Mouse (Mus musculus) layer of hippocampus, postnatal 36 days (tissue): ENCODE measurements at regions not wholly inside any gene's neighbourhood (a gene's known extent, or its start where the extent isn't known, plus 50 kb on each side); places are given as distances from the start of the nearest gene placed in this dataset.

ENCODE experiments used
- DNase-seq, 2 experiments: peaks; one replicate each; pipeline ENCODE4 v3.0.0; 2022

DNA sequence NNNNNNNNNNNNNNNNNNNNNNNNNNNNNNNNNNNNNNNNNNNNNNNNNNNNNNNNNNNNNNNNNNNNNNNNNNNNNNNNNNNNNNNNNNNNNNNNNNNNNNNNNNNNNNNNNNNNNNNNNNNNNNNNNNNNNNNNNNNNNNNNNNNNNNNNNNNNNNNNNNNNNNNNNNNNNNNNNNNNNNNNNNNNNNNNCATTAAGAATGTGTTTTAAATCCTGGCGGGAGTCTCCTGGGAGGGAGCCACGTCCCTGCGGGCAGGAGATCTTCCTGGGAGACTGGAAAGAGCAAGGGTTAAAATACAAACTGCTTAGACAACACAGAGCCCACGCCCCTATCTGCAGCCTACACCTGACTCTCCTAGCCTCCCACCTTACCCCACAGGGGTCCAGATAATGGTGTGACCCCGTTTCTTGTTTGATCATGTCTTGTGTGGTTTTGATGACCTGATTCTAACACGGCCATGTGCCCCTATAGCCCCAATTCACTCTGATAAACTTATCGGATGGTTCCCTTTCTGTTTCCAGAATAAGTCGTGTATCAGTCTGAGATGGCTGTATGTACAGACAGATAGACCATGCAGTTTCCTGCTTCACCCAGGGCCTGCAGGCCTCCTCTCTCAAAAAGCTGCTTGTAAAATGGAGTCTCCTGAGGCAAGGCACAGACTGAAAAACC, 160.8 kb downstream of the Rpl14 start:
- no peak for DNase-seq

DNA sequence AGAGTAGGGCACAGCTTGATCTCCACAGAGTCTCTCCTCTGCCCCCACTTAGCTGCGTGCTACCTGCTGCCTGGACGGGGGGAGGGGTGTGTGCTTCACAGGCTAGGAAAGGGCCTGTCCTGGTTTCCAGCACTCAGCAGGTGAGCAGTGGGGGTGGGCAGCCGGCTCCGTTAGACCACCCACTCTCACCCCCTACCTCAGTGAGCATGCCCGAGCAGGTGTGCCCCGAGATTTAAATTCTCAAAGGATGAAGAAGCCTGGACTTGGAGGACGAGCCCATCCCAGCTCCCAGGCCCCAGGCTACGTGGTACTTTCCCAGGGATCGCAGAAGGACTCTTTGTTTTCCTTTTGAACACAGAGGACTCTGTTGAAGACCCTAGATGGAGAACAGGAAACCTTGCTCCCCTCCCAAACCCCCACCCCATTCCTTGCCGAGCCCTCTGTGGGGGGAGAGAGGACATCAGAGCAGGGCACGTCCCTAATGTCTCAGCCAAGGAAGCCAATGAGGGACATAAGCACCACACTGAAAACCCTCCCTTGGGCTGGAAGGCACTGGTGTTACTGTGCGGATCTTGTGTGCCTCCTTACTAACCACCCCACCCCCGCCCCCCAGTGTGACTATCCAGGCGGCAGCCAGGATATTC, 161.5 kb downstream of the Rpl14 start:
- DNase-seq: no peak

DNA sequence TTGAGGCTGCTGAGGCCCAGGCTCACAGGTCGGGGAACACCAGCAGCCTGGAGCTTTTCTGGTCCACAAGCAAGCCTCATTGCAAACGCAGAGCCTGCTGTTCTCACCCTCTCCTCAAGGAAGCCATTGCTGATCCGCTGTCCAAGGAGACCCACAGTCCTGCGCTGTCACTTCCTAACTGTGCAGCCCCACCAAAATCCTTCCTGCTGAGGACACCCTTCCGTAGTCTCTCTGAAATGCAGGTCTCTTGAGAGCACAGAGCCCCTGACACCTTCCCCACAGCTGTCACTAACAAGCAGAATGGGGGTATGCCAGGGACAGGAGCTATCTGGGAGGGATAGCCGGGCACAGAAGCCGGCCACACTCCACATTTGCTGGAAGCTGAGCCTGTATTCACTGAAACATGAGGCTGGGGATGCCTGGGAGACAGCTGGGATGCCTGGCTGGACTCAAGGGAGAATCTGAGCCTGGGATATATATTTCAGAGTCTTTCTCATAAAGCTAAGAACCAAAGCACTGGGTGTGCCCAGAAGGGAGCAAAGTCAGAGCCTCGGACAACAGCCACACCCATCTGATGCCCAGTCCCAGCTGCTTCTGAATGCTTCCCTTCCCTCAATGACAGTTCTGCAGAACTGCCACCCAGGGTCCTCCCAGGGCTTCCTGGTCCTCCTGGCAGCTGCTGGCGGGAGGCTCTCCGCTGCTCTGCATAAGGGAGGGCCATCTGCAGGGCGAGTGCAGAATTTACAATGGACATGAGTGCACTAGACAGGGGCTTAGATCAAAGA, 162.6 kb downstream of the Rpl14 start:
- no peak for DNase-seq

DNA sequence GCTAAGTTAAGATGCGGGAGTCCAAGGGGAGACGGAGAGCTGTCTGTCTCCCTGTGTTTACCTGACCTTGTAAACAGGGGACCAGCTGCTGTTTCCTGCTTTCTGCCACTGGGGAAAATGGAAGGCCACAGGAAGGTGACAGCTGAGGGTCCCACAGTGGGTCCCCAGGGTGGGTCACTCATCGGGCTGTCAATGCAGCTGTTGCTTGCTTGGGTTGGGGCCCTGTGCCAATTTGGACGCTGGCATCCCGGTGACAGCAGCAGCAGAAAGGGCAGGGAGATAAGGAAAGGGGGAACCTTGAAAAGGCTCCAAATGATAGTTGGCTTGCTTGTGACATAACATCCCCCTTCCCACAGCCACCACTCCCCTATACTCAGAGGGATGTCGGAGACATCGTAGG, 164.0 kb downstream of the Rpl14 start:
- DNase-seq: no peak

DNA sequence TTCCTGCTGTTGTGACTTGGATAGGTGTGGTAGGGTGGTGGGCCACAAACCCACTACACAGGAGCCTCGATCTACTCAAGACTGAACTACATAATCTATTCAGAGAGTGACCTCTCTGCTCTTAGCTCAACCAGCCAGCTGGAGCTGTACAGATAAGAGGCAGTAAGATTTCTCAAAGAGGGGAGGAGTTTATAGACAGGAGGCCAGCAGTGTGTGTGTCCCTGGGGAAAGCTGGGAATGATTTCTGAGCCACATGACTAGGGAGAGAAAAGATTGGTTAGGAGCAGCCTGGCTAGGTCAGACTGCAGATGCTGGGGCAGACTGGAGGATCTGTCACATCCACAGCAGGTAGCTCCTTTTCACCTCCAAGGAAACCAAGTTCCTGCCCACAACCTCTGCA, 166.7 kb downstream of the Rpl14 start:
- DNase-seq: no peak

DNA sequence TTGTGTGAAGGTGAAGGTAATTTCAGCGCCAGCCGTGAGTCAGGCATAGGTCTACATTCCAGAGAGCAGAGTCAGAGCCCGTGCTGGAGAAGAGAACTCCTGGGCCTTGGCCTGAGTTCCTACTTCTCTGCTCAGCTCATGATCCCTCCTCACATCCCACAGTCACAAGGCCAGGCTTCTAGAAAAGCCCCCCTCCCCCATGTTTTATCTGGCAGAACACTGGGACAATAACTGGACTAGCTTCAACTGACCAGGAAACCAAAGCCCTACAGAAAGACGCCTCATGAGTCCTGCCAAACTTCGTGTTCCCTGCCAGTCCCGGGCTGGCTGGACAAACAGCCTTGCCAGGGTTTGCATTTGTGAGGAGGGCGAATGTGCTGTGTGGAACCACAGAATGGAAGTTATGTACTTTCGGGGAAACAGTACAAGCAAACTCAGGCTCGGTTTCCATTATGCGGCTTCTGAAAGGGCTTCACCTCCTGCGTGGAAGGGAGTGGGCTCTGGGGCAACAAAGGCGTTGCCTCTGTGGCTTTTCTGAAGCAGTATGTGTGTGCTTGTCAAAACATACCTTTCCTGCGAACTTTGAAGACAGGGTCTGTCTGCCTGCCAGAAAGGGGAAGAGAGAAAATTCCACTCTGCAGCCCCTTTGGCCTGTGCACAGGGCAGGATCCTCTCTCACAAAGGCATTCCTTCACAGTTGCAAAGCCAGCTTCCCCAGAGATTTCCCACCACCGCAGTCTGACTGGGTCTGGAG, 168.1 kb downstream of the Rpl14 start:
- DNase-seq: peak; percentile 28 to 39

DNA sequence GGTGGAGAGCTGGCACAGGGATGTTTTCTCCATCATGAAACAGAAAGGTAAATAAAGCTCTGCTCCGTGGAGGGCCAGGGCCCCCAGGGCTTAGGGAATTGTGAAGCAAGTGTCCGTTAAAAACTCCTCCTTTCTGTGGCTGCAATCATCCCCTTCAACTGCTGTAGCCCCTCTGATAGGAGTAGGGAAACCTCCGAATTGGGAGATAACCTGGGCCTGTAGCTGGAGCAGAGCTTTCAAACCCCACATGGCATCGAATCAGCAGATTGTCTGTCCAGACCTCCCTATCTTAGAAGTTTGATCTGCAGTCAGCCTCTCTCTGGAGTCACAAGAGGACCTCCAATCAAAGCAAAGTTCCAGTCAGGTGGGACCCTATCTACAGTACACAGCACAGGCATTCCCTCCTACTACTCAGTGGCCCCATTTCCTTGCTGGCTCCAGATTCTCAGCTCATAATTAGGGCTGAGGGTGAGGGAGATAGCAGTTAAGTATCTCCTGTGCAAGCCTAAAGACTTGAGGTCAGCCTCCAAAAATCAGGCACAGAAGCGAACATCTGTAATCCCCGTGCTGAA, 168.8 kb downstream of the Rpl14 start:
- DNase-seq: no peak

DNA sequence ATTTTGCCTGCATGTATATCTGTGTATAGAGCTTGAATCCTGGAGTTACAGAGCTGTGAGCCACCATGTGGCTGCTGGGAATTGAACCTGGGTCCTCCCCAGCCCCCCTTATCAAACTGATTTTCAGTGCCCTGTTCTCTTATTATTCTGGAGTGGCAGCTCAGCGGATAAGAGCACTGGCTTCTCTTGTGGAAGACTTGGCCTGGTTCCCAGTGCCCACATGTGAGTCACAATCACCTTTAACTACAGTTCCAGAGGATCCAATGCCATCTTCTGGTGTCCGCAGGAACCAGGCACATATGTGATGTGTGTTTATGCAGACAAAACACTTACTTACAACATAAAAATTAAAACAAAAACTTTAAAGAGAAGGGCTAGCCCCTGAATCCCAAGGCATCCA, 170.3 kb downstream of the Rpl14 start:
- DNase-seq: no peak

DNA sequence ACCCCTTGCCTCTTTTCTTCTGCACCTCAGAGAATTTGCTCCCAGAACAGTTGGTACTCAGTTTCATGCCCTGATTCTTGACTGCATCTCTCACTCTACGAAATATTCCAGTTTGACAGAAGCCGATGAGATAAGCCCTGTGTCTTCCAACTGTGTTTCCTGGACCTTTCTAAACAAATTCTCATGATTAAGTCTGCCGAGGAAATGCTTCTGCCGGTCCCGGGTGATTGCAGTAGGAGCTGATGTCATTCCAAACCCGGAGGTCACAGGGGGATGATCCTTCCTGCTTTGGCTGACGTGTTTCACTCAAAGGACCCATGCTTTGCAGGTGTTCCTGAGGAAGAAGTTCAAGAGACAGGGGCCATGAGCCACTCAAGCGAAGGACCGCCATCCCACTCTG, 172.2 kb downstream of the Rpl14 start:
- no peak for DNase-seq

DNA sequence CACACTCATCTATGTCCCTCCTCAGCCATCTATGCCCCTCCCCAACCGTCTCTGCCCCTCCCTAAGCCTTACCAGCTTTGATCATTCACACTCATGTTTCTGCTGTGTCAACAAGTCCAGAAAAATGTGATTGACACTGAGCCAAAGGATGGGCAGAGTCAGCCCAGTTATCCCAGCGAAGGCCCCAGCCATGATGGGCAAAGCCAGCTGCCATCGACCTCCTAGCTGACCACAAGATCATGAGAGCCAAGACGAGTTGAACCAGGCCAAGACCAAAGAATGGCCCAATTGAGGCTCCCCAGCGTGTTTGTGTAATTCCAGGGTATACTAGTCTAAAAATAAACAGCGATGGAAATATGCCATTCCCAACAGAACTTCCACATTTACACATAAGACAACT, 174.4 kb downstream of the Rpl14 start:
- DNase-seq: no peak

DNA sequence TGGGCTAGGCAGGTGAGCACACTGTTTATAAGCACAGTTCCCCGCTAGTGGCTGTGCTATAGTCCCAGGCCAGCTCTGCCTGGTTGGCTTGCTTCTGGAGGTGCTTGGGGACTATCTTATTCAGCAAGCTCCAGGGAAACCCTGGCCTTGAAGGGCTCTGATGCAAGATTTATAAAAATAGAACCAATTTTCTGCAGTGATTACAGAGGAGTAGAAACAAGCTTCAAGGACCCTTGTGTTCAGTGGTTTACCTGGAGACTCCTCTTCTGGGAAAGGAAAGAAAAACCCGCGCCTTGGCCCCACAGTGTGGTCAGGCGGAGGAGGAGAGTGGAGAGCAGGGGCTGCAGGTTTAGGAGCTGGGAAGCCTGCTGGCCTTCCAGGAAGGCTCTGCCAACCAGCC, 178.2 kb upstream of the Ctnnb1 start:
- no peak for DNase-seq

DNA sequence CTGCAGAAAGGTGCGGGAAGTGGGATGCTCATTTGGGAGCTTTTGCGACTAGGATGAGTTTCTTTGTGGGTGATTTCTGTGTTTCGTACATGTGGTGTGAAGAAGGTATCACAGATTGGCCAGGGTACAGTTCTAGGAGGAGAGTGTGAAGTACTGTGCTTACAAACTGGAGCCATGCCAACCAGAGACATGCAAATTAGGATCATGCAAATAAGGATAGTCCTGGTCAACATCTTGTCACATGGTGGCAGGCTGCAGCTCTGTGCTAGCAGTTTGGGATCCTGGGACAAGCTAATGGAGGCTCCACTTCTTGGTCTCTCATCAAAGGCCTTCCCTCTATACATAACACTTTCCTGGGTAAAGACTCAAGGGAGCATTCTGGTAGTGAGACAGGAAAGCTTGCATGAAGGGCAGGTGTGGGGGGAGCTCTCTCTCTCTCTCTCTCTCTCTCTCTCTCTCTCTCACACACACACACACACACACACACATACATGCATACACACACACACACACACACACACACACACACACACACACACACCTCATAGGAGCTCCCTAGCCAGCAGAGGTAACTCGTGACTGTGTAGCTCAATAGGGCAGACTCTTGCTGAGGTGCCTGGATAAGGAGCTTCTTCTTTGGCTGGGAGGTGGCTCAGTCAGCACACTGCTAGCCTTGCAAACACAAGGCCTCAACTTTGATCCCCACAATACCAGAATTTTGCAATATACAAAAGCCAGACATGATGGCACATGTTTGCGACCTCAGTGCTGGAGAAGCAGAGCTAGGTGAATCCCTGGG, 177.1 kb upstream of the Ctnnb1 start:
- no peak for DNase-seq

DNA sequence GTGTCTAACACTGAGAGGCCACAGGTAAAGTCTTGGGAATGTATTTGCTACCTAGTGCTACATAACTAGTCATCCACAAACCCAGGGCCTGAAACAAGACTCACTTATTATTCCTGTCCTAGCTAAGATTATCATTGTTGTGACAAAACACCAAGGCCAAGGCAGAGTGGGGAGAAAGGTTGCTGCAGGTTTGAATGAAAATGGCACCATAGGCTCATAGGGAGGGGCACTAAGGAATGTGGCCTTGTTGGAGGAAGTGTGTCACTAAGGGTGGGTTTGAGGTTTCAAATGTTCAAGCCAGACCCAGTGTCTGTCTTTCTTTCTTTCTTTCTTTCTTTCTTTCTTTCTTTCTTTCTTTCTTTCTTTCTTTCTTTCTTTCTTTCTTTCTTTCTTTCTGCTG, 174.9 kb upstream of the Ctnnb1 start:
- DNase-seq: no peak

DNA sequence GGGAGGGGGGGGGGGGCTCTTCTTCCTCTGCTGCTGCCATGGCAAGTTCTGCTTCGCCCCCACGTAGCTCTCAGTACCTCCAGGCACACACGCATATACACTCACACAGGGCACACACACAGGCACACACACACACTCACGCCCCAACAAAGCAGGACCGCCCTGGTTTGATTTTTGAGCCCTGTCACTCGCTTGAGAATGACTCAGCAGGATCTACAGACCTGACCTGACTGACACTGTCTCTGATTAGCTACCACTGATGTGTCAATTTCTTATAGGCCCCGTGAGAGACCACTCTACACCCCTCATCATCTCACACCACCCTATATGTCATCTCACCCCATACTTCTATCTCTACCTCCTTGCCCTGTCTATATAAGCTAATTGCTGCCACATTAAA, 173.5 kb upstream of the Ctnnb1 start:
- DNase-seq: no peak

DNA sequence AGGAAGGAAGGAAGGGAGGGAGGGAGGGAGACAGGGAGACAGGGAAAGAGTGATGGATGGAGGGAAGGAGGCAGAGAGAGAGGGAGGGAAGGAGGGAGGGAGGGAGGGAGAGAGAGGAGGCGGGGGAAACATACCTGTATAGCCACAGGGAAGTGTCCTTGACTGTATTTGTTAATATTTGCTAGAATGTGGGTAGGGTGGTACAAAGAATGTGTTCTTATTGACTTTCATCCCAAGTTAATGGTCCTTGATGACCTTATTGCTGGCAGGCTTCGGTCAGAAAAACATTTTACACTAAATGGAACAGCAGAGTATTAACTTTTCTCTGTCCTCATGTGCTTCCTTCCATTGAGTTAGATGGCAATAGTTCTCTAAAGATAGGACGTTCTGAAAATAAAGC, 171.0 kb upstream of the Ctnnb1 start:
- DNase-seq: no peak

DNA sequence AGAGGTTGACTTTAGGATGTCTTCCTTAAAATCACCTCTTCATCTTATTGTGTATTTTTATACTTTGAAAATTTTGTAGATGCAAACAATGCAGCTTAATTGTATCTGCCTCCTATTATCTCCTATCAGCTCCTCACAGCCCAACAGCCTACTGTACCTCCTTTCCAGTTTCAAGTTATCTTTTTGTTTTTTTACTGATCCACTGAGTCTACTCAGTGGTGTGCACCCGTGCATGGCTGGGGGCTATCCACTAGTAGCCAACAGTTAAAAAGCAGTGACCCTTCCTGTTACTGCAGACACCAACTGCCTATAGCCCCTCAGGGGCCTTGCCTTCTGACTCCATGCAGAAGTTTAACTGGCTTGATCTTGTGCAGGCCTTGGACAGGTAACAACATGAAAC, 170.4 kb upstream of the Ctnnb1 start:
- no peak for DNase-seq

DNA sequence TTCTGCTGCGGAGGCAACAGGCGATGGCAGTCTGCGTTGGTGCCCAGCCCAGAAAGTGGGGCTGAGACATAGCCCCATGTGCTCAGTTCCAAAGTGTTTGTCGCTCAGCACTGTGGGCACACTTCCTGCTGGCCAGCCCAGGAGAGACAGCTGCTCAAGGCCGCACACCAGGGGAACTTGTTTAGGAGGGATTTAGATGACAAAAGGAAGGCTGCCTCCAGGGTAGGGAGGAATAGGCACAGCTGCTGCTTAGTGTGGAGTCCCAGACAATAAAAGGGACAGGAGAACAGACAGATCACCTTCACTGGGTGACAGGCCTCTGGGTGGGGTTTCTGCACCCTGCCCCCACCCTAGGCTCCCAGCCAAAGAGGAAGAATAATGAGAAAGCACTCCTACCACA, 169.2 kb upstream of the Ctnnb1 start:
- DNase-seq: peak; percentile 56 to 64

DNA sequence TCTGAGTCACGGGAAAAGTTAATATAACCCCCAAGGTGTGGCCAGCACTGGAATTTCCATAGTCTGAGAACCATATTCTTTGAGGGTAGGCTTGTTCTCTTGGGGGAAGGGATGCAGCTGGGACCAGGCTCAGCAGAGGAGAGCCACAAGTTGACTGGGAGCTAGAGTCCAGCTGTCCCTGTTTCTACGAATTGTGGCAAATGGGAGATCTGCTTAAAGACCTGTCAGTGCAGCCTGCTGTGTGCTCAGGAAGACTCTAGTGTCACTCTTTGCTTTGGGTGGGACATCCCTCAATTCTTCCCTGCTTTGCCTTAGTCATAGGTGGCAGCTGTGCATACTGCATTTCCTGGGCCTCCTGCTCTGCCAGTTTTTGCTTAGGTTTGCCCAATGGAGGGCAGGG, 165.2 kb upstream of the Ctnnb1 start:
- DNase-seq: no peak

DNA sequence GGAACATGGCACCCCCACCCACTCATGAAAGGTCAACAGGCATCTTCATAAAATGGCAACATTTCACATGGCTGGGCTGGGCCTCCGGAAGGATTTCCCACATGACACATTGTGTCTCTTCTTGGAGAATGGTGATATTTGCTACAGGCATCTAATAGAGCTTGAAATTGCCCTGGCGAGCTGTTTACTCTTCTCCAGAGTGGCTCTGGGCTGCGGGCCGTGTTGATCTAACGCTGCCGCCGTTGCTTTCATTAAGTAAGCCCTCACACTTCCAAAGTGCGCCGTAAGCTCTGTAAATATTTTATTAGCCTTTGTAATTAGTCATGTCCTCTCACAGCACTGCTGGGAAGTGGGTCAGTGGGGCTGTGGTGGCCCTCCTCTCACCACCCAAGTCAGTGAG, 164.4 kb upstream of the Ctnnb1 start:
- no peak for DNase-seq

DNA sequence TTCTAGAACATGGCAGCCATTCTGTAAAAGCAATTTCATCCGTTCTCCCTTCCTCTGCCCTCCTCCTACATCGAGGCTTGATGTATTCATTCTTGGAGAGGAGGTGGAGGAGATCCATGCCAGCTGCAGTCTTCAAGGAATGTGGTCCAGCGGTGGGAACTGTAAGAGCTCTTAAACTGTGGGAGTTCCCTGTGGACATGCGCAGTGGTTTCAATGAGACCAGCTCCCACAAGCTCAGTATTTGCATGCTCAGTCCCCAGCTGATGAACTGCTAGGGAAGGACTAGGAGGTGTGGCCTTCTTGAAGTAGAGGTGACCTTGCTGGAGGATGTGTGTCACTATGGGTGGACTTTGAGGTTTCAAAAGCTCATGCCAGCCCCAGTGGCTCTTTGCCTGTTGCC, 163.7 kb upstream of the Ctnnb1 start:
- DNase-seq: no peak

DNA sequence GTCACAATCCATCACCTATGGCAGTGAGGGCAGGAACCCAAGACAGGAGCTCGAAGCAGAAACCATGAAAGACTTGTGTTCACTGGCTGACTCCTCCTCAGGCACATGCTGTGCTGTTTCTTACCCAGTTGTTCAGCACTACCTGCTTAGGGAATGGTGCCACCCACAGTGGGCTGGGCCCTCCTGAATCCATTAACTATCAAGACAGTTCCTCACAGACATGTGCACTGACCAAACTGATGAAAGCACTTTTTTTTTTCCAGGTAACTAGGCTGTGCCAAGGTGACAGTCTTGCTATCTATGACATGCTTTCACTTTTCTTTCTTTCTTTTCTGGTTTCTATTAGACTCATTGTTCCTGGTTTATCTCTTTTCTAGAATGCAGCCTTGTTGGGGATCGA, 162.1 kb upstream of the Ctnnb1 start:
- DNase-seq: no peak

DNA sequence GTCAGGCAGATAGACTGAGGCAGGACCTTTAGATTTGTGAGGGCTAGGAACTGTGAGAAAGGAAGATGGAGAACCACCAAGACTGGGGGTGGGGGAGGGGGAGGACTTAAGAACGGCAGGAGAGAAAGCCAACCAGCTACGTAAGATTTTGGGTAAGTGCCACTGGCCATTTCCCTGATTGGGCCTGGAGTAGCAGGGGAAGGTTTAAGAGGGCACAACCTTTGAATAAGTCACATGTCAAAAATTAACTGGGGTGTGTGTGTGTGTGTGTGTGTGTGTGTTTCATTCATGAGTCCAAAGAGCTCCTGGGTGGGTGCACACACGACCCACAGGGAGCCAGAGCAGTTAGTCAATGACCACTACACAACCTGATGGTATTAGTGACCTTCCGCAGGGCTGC, 161.6 kb upstream of the Ctnnb1 start:
- no peak for DNase-seq
